Mouse (Mus musculus) embryonic facial prominence, embryonic 11.5 days (tissue): ENCODE measurements around the gene Samt1. TPM values are rescaled to one million over a fixed set of nuclear protein-coding genes. Genes with fewer than 3 reads are reported as not detected.
"Not testable (repeated sequence)": the region's sequence is repeated elsewhere in the genome, so short reads cannot be mapped to it uniquely, and the experiment has no call there.

ENCODE experiments used
- ATAC-seq: fragments of 200-750 bp; cut with Nextera tagmentation; replicated peaks from 2 replicates; pipeline ENCODE4 v1.8.0; 2017; ENCODE audit warnings: low read depth; ENCODE audit not compliant: insufficient number of reproducible peaks, low FRiP score, low TSS enrichment
- DNase-seq: peaks from one replicate; pipeline ENCODE4 v3.0.0-alpha.2; 2015; ENCODE audit warnings: low spot score
- H3K27ac ChIP-seq: fragments of 300-500 bp; sonication (generic); replicated peaks from 2 replicates; pipeline ENCODE4 v1.5.1; 2014; ENCODE audit warnings: mild to moderate bottlenecking, low read depth, low read length, control low read depth
- H3K27me3 ChIP-seq: fragments of 300-500 bp; sonication (generic); 2 replicates; pipeline ENCODE4 v1.6.1; 2014; ENCODE audit warnings: mild to moderate bottlenecking, low read length, moderate library complexity, mixed read lengths; ENCODE audit not compliant: control insufficient read depth, insufficient read depth
- H3K36me3 ChIP-seq: fragments of 300-500 bp; sonication (generic); replicated peaks from 2 replicates; pipeline ENCODE4 v1.6.1; 2014; ENCODE audit warnings: low read depth, mild to moderate bottlenecking, low read length, moderate library complexity, mixed read lengths; ENCODE audit not compliant: control insufficient read depth, insufficient read depth
- H3K4me1 ChIP-seq: fragments of 300-500 bp; sonication (generic); 2 replicates; pipeline ENCODE4 v1.6.1; 2014; ENCODE audit warnings: low read length, mixed read lengths; ENCODE audit not compliant: control insufficient read depth, insufficient read depth
- H3K4me2 ChIP-seq: fragments of 300-500 bp; sonication (generic); 2 replicates; pipeline ENCODE4 v1.6.1; 2014; ENCODE audit warnings: low read depth, mild to moderate bottlenecking, control low read depth, low read length, moderate library complexity
- H3K4me3 ChIP-seq: fragments of 300-500 bp; sonication (generic); 2 replicates; pipeline ENCODE4 v1.5.1; 2014; ENCODE audit warnings: low read depth, low read length, control low read depth
- H3K9ac ChIP-seq: fragments of 300-500 bp; sonication (generic); replicated peaks from 2 replicates; pipeline ENCODE4 v1.6.1; 2014; ENCODE audit warnings: mild to moderate bottlenecking, control low read depth, low read length
- H3K9me3 ChIP-seq: fragments of 300-500 bp; sonication (generic); replicated peaks from 2 replicates; pipeline ENCODE4 v1.6.1; 2016; ENCODE audit warnings: mild to moderate bottlenecking, low read length, inconsistent platforms, mixed read lengths; ENCODE audit not compliant: control insufficient read depth
- WGBS: fragments of 180-500 bp; shearing (Covaris S2); extraction: QIAGEN DNeasy Blood & Tissue Kit; methylation state at CpG from one replicate; pipeline ENCODE4 v1.1.7; 2014; 5-methylcytosine and 5-hydroxymethylcytosine counted together
- polyA plus RNA-seq: library from polyadenylated mRNA; unstranded; fragments of >200 nt; fragmentation: Nextera tagmentation; extraction: Ambion mirVana; gene quantifications from 2 replicates; pipeline ENCODE4 v1.2.1, GENCODE M21; 2014

Samt1 gene
- polyA plus RNA-seq = not detected in 2 replicates

DNA sequence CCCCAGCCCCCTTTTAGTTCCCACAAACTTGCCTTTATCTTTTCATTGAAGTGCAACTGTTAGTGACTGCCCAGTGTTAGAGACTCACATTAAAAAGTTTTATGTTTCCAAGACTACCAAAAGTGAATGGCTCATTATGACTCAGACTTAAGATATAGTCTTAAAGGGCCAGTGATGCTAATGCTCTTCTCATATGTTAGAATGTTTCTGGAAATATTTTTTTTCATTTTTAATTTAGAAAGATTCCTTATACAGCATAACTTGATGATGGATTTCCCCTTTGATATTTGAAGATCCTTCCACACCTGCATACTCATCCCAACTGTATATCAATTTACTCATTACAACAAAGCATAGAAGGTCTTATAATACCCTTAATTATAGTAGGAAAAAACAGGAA is at the start of gene Samt1:
Gene Samt1, minus strand, starts transcription at position 101 of the 400 bp plus-strand sequence.
- H3K4me2 ChIP-seq, H3K4me3 ChIP-seq, H3K27ac ChIP-seq, H3K9me3 ChIP-seq, H3K36me3 ChIP-seq, H3K9ac ChIP-seq, DNase-seq, H3K27me3 ChIP-seq, H3K4me1 ChIP-seq, ATAC-seq: not testable (repeated sequence)

DNA sequence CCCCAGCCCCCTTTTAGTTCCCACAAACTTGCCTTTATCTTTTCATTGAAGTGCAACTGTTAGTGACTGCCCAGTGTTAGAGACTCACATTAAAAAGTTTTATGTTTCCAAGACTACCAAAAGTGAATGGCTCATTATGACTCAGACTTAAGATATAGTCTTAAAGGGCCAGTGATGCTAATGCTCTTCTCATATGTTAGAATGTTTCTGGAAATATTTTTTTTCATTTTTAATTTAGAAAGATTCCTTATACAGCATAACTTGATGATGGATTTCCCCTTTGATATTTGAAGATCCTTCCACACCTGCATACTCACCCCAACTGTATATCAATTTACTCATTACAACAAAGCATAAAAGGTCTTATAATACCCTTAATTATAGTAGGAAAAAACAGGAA is 42.5 kb upstream of the Samt1 start, which contains the start of gene Gm10057:
Gene Gm10057, minus strand, starts transcription at position 101 of the 400 bp plus-strand sequence.
- not testable (repeated sequence) for H3K9me3 ChIP-seq, H3K4me2 ChIP-seq, H3K27me3 ChIP-seq, H3K4me3 ChIP-seq, DNase-seq, ATAC-seq, H3K9ac ChIP-seq, H3K4me1 ChIP-seq, H3K36me3 ChIP-seq, H3K27ac ChIP-seq

DNA sequence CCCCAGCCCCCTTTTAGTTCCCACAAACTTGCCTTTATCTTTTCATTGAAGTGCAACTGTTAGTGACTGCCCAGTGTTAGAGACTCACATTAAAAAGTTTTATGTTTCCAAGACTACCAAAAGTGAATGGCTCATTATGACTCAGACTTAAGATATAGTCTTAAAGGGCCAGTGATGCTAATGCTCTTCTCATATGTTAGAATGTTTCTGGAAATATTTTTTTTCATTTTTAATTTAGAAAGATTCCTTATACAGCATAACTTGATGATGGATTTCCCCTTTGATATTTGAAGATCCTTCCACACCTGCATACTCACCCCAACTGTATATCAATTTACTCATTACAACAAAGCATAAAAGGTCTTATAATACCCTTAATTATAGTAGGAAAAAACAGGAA is 21.3 kb upstream of the Samt1 start, which contains the start of gene 4921511M17Rik:
Gene 4921511M17Rik, minus strand, starts transcription at position 101 of the 400 bp plus-strand sequence.
- not testable (repeated sequence) for H3K27ac ChIP-seq, ATAC-seq, H3K4me2 ChIP-seq, H3K36me3 ChIP-seq, H3K9me3 ChIP-seq, DNase-seq, H3K4me3 ChIP-seq, H3K27me3 ChIP-seq, H3K4me1 ChIP-seq, H3K9ac ChIP-seq

DNA sequence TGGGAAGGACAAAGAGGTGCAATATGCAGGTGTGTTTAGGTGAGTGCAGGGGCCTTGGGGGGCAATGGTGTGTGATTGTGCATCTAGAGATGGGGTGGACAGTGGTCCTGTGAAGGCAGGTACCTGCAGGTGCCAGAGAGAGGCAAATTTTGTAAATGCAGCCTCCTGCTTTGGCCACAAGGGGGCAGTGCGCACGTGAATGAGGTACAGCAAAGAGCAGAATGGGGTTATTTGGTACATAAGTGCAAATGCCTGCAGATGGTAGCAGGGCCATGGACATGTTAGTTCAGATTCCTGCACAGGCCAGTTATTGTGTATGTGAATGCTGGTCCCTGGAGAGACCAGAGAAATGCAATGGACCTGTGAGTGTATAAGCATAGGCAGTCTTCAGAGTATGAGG is 35.5 kb downstream of the Samt1 start:
- no CpG with 5 or more reads among the region's 2 CpGs for WGBS
- H3K4me2 ChIP-seq, H3K4me1 ChIP-seq, DNase-seq, H3K4me3 ChIP-seq, H3K36me3 ChIP-seq, ATAC-seq, H3K9ac ChIP-seq, H3K27me3 ChIP-seq, H3K27ac ChIP-seq, H3K9me3 ChIP-seq: not testable (repeated sequence)

DNA sequence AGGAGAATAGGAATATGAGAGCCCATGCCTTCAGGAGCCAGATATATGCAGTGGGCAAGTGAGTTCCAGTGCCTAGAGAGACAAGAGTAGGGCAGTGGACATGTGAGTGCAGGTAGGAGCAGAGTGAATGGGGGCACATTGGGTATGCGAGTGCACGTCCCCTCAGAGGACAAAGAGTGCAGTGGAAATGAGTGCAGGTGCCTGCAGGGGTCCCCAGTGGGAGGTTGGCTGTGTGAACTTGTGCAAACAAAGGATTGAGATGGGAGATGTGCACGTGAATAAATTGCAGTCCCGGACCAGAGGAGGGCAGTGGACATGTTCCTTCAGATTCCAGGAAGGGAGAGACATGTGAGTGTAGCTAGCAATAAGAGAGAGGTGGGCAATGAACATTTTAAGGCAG is 36.0 kb downstream of the Samt1 start:
- not testable (repeated sequence) for H3K27me3 ChIP-seq, H3K4me1 ChIP-seq, ATAC-seq, H3K4me2 ChIP-seq, H3K9ac ChIP-seq, H3K9me3 ChIP-seq, DNase-seq, H3K4me3 ChIP-seq, H3K36me3 ChIP-seq, H3K27ac ChIP-seq
- 32% methylated on average over 4 of the region's 4 CpGs for WGBS

DNA sequence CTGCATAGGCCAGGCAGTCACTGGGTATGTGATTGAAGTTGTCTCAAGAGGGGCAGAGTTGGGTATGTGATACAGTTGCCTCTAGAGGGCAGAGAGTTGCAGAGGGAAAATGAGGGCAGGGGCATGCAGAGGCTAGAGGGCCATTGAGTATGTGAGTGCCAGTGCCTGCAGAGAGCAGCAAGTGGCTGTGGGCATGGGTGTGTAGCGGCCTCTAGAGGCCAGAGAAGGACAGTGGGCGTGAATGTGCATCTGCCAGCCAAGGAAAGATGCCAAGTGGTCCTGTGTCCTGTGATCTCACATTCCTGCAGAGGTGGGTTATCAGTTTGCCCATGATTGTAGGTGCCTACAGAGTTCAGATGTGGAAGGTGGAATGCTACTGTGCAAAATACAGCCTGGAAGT is 38.0 kb downstream of the Samt1 start:
- H3K27me3 ChIP-seq = no peaks in the 10 kb centered on the region
- no peak overlapping the region for H3K27ac ChIP-seq
- H3K9me3 ChIP-seq = no peaks in the 10 kb centered on the region
- no peaks in the 10 kb centered on the region for H3K36me3 ChIP-seq
- no peak overlapping the region for H3K4me2 ChIP-seq
- WGBS = 11% methylated on average over 2 of the region's 2 CpGs
- H3K4me3 ChIP-seq = no peak overlapping the region
- ATAC-seq = no peak
- H3K4me1 ChIP-seq = no peaks in the 10 kb centered on the region
- no peak overlapping the region for H3K9ac ChIP-seq
- no peak for DNase-seq

DNA sequence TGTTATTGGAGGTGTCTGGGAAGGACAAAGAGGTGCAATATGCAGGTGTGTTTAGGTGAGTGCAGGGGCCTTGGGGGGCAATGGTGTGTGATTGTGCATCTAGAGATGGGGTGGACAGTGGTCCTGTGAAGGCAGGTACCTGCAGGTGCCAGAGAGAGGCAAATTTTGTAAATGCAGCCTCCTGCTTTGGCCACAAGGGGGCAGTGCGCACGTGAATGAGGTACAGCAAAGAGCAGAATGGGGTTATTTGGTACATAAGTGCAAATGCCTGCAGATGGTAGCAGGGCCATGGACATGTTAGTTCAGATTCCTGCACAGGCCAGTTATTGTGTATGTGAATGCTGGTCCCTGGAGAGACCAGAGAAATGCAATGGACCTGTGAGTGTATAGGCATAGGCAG is 59.6 kb downstream of the Samt1 start:
- WGBS = no CpG with 5 or more reads among the region's 2 CpGs
- not testable (repeated sequence) for ATAC-seq, H3K27ac ChIP-seq, H3K4me3 ChIP-seq, H3K4me2 ChIP-seq, H3K9me3 ChIP-seq, H3K36me3 ChIP-seq, H3K9ac ChIP-seq, DNase-seq, H3K4me1 ChIP-seq, H3K27me3 ChIP-seq
